In the genomic region with DNA sequence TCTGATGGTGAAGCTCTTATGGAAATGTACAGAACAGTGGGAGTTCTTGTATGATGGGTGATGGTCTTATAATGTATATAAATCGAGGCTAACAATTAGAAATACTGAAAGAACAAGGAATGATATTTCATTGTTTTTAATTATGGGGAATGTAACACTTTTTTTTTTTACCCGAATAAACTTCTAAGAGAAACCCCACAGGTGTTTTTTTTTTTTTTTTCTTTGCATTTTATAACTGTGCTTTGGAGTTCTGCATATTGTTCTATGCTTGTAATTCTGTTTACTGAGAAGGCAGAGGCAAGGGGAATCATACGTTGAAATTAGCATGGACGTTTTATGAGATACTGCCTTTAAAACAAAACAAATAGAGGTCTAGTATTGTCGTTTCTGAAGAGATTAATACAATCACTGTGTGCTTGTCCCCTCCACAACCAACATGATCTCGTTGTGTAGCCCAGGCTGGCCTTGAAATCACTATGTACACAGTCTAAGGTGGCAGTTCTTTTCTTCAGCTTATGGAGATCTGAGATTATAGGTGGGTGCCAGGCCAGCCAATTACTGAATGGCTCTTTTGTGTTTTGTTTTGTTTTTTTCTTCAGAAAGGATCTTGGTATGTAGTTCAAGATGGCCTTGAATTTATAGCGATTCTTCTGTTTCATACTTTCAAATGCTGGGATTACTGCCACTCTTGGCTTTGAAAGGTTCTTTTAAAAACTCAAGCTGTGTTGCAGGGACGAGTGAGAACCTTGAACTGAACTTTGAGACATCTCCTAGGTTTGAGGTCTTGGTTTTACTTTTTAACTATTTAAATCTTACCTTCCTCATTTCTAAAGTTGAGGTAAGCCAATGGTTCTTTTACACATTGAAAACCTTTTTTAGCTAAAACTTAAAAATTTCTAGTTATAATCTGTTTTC, we compare ENCODE assay signal across 8 mouse cellular contexts. TPM values are rescaled to one million over a fixed set of nuclear protein-coding genes. Genes with fewer than 3 reads are reported as not detected.
DNase-seq lines count a peak whose midpoint lies in the region; ATAC-seq and TF ChIP-seq lines count a peak whose summit lies in the region.

No protein-coding gene starts in this region.

- no peak for ATAC-seq in heart, embryonic 11.5 days (replicated peaks; ENCODE audit: insufficient number of reproducible peaks, low FRiP score, low TSS enrichment)
- ATAC-seq in hindbrain, embryonic 11.5 days (ENCODE audit: low FRiP score), result no peak
- no peak for ATAC-seq in granulocyte monocyte progenitor cell, adult 5-6 weeks (replicated peaks; ENCODE audit: poor library complexity, severe bottlenecking)

- in situ Hi-C loops in ES-E14 (cut with MboI; ENCODE audit: low sequenced_read_pairs in 2 of 2, unreplicated experiment in 2 of 2), result no loop called here

- H3K36me3 ChIP-seq in heart, embryonic 11.5 days (ENCODE audit: control insufficient read depth, insufficient read depth, low read length), result no peaks in the 10 kb centered on the region
- H3K36me3 ChIP-seq in ES-E14 (ENCODE audit: control insufficient read depth, insufficient read depth, low read length, poor library complexity, severe bottlenecking), result no peaks in the 10 kb centered on the region
- no peaks in the 10 kb centered on the region for H3K36me3 ChIP-seq in hindbrain, embryonic 11.5 days (ENCODE audit: control insufficient read depth, insufficient read depth, low read length)
- H3K36me3 ChIP-seq in macrophage (ENCODE audit: inconsistent target), result no peaks in the 10 kb centered on the region

- H3K4me1 ChIP-seq in heart, embryonic 11.5 days (ENCODE audit: control insufficient read depth, insufficient read depth, low read length), result peaks cover 5% of the 10 kb centered on the region
- H3K4me1 ChIP-seq in ES-E14 (ENCODE audit: control insufficient read depth in 2 of 2, insufficient read depth in 2 of 2, low read length in 2 of 2, poor library complexity in 1 of 2), result peaks cover 8 to 10% of the 10 kb centered on the region in 2 experiments
- H3K4me1 ChIP-seq in hindbrain, embryonic 11.5 days (replicated peaks; ENCODE audit: control insufficient read depth, insufficient read depth, low read length), result peaks cover 6% of the 10 kb centered on the region; the same call in 1 of the 2 replicates

- no peak for DNase-seq in heart, adult 18-20 months
- no peak for DNase-seq in ES-E14 (ENCODE audit: low read depth, low spot score)
- peak; percentile 2 for DNase-seq in hindbrain, embryonic 11.5 days (ENCODE audit: low spot score)
- DNase-seq in T-cell, adult 2 months (ENCODE audit: low spot score), result no peak
- no peak for DNase-seq in urinary bladder, postnatal 4 days (ENCODE audit: low spot score in 2 of 2)

- peak overlapping the region; percentile 63 for H3K4me2 ChIP-seq in heart, embryonic 11.5 days
- peak overlapping the region; percentile 28 for H3K4me2 ChIP-seq in hindbrain, embryonic 11.5 days (replicated peaks; ENCODE audit: low read depth, low read length)

- no peak overlapping the region for H3K27ac ChIP-seq in heart, embryonic 11.5 days (ENCODE audit: low read depth, low read length)
- H3K27ac ChIP-seq in ES-E14 (ENCODE audit: insufficient read depth, low read depth, low read length, poor library complexity, severe bottlenecking) (no peak overlapping the region), macrophage (peak overlapping the region; percentile 82)
- no peak overlapping the region for H3K27ac ChIP-seq in hindbrain, embryonic 11.5 days (ENCODE audit: low read depth, low read length)

- 39% methylated on average over 8 of the region's 8 CpGs for WGBS in heart, embryonic 11.5 days (ENCODE audit: insufficient replicate concordance)
- WGBS in hindbrain, embryonic 11.5 days, result 44% methylated on average over 8 of the region's 8 CpGs
- 43% methylated on average over 8 of the region's 8 CpGs for WGBS in macrophage (ENCODE audit: missing documents)

- peaks cover 61% of the 10 kb centered on the region for H3K79me2 ChIP-seq in macrophage (ENCODE audit: inconsistent target)

- no peaks in the 10 kb centered on the region for H3K9me3 ChIP-seq in heart, embryonic 11.5 days (replicated peaks; ENCODE audit: control insufficient read depth, low read length)
- no peaks in the 10 kb centered on the region for H3K9me3 ChIP-seq in ES-E14 (ENCODE audit: control insufficient read depth, insufficient read depth, low read depth, low read length)
- H3K9me3 ChIP-seq in hindbrain, embryonic 11.5 days (ENCODE audit: control insufficient read depth, low read length), result no peaks in the 10 kb centered on the region

- H3K27me3 ChIP-seq in heart, embryonic 11.5 days (ENCODE audit: control insufficient read depth, insufficient read depth, low read length), result no peaks in the 10 kb centered on the region
- H3K27me3 ChIP-seq in hindbrain, embryonic 11.5 days (ENCODE audit: control insufficient read depth, insufficient read depth, low read length), result no peaks in the 10 kb centered on the region

- peak overlapping the region; percentile 63 for H3K4me3 ChIP-seq in heart, embryonic 11.5 days (ENCODE audit: low read depth, low read length)
- H3K4me3 ChIP-seq in ES-E14 (ENCODE audit: insufficient read depth in 1 of 2, low read depth in 1 of 2, low read length in 2 of 2, poor library complexity in 1 of 2, severe bottlenecking in 1 of 2) (peak overlapping the region in 1 of 2 experiments; percentile 97; a peak in 2 of 4 replicates), macrophage (ENCODE audit: inconsistent target) (peak overlapping the region; percentile 80)
- peak overlapping the region; percentile 79 for H3K4me3 ChIP-seq in hindbrain, embryonic 11.5 days (ENCODE audit: low read depth, low read length)

- H3K9ac ChIP-seq in heart, embryonic 11.5 days (ENCODE audit: low read depth, low read length), result no peak overlapping the region
- H3K9ac ChIP-seq in ES-E14 (ENCODE audit: insufficient read depth, low read depth, low read length, poor library complexity, severe bottlenecking), result peak overlapping the region; percentile 18; the same call in 1 of the 2 replicates
- no peak overlapping the region for H3K9ac ChIP-seq in hindbrain, embryonic 11.5 days (ENCODE audit: low read depth, low read length)

TF ChIP-seq in ES-E14, 5 proteins besides CTCF, POLR2A, EP300 and RAD21:
- TF ChIP-seq HCFC1 (IDR thresholded peaks at IDR 0.05; ENCODE audit: borderline replicate concordance, insufficient read depth, low read length), result no peak
- no peak for TF ChIP-seq MAFK (IDR thresholded peaks at IDR 0.05; ENCODE audit: insufficient read depth, low read depth, low read length)
- TF ChIP-seq ZC3H11A (IDR thresholded peaks at IDR 0.05; ENCODE audit: borderline replicate concordance, low read depth, low read length), result no peak
- no peak for TF ChIP-seq ZNF384 (IDR thresholded peaks at IDR 0.05; ENCODE audit: low read depth, low read length)
- TF ChIP-seq CHD2 (IDR thresholded peaks at IDR 0.05; ENCODE audit: low read depth, low read length), result no peak

RNA-seq across cellular contexts. Expression of a gene that starts 47.7 kb away (rescaled TPM):
- polyA plus RNA-seq in heart, embryonic 11.5 days (2014; fragmentation: Nextera tagmentation; extraction: Ambion mirVana), result 29.7 and 35.6 TPM in 2 replicates
- total RNA-seq in heart, adult 18-20 months (2021), result 10 to 100 TPM; 28.4 to 29.5 TPM
- 34.1 and 47.9 TPM in 2 replicates for total RNA-seq in ES-E14 (2012; rRNA removed)
- 51.0 and 57.4 TPM in 2 replicates for polyA plus RNA-seq in hindbrain, embryonic 11.5 days (2014; fragmentation: Nextera tagmentation; extraction: Ambion mirVana)
- total RNA-seq in macrophage (2018; cell fraction: chromatin; rRNA removed), result 100 to 1,000 TPM; 199 to 302 (median 234) TPM
- total RNA-seq in macrophage (2018; cell fraction: cytosol; rRNA removed), result 10 to 100 TPM; 23.5 to 39.2 (median 30.4) TPM
- 100 to 1,000 TPM in 13 of 26 experiments, 10 to 100 TPM in 13; 66.3 to 233 (median 108) TPM for total RNA-seq in macrophage (2018; cell fraction: nucleus; rRNA removed)
- polyA plus RNA-seq in macrophage (2018), result 18.0 to 41.6 TPM (median 28.5 TPM) in 3 replicates
- total RNA-seq in granulocyte monocyte progenitor cell, adult 5-6 weeks (2014; fragmentation: Nextera tagmentation), result 52.0 and 52.2 TPM in 2 replicates
- total RNA-seq in granulocyte monocyte progenitor cell, adult 5-6 weeks (2017), result 95.6 and 99.3 TPM in 2 replicates
